Mouse (Mus musculus) C2C12 (cell line): ENCODE data around the gene Uox. TPM values are rescaled to one million over a fixed set of nuclear protein-coding genes. Genes with fewer than 3 reads are reported as not detected.

Experiments used
- H3K27me3 ChIP-seq: one replicate; pipeline ENCODE4 v1.6.1; 2011; ENCODE audit not compliant: control insufficient read depth, insufficient read depth, insufficient read length
- H3K36me3 ChIP-seq: one replicate; pipeline ENCODE4 v1.6.1; 2011; ENCODE audit not compliant: control insufficient read depth, insufficient read depth
- H3K4me3 ChIP-seq: one replicate; pipeline ENCODE4 v1.5.1; 2011; ENCODE audit warnings: mild to moderate bottlenecking, control low read depth; ENCODE audit not compliant: poor library complexity, insufficient read depth, severe bottlenecking
- H3K79me2 ChIP-seq: one replicate; pipeline ENCODE4 v1.6.1; 2011; ENCODE audit not compliant: control insufficient read depth, insufficient read depth
- H3K79me3 ChIP-seq: one replicate; pipeline ENCODE4 v1.6.1; 2011; ENCODE audit warnings: low read depth, control low read depth
- H3ac ChIP-seq: one replicate; pipeline ENCODE3; 2011; ENCODE audit warnings: low read depth; ENCODE audit not compliant: control insufficient read depth, insufficient read length
- CEBPB ChIP-seq: IDR thresholded peaks from one replicate; pipeline ENCODE4 v1.6.1; 2011; ENCODE audit warnings: low read depth, mild to moderate bottlenecking, control low read depth, moderate library complexity
- CTCF ChIP-seq: IDR thresholded peaks from one replicate; pipeline ENCODE4 v1.5.1; 2011; ENCODE audit not compliant: control insufficient read depth, insufficient read depth, insufficient read length
- FOSL1 ChIP-seq: IDR thresholded peaks from one replicate; pipeline ENCODE4 v1.8.0; 2011; ENCODE audit warnings: mild to moderate bottlenecking, low read length; ENCODE audit not compliant: poor library complexity, insufficient read depth, severe bottlenecking
- MAX ChIP-seq: IDR thresholded peaks from one replicate; pipeline ENCODE4 v1.6.1; 2011; ENCODE audit warnings: mild to moderate bottlenecking, control low read depth
- MYOD1 ChIP-seq: IDR thresholded peaks from one replicate; pipeline ENCODE4 v1.6.1; 2011; ENCODE audit warnings: low read depth; ENCODE audit not compliant: control insufficient read depth, insufficient read length
- MYOG ChIP-seq: IDR thresholded peaks from one replicate; pipeline ENCODE4 v1.6.1; 2011; ENCODE audit not compliant: control insufficient read depth, insufficient read length; ENCODE audit errors: extremely low read depth
- USF1 ChIP-seq: IDR thresholded peaks from one replicate; pipeline ENCODE4 v1.6.1; 2011; ENCODE audit warnings: low read depth, mild to moderate bottlenecking, control low read depth, moderate library complexity
- polyA plus RNA-seq: library from polyadenylated mRNA; unstranded; fragments of >200 nt; fragmentation: generic; extraction: Trizol; gene quantifications from one replicate; pipeline ENCODE4 v1.2.1, GENCODE M21; 2012; ENCODE audit warnings: missing spikeins

Gene Uox
- polyA plus RNA-seq, 1 experiment, result not detected

DNA sequence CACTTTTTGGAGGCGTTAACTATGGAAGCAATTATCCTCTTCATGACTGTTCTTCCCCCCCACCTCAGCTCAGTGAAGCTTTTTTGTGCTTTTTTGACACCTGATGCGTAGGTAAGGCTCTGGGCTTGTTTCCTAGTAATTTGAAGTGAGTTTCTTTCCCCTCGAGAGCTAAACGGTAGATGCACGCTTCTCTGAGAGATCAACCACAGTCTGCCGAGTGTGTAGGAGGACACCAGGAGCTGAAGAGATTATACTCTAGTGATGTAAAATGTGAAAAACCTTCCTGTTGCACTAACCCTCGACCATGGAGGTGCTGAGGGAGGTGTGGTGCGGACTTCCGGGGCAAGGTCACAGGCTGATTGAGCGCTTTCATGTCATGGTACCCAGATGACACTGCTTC is 49.9 kb downstream of the Uox start:
- H3K36me3 ChIP-seq, result no peaks in the 10 kb centered on the region
- H3K4me3 ChIP-seq, result no peak overlapping the region
- TF ChIP-seq MAX (no peak), CTCF (no peak), FOSL1 (no peak), USF1 (no peak), MYOG (no peak), CEBPB (no peak), MYOD1 (no peak)
- H3ac ChIP-seq, result no peak overlapping the region
- no peaks in the 10 kb centered on the region for H3K27me3 ChIP-seq
- H3K79me3 ChIP-seq, result no peaks in the 10 kb centered on the region
- H3K79me2 ChIP-seq, result no peaks in the 10 kb centered on the region

DNA sequence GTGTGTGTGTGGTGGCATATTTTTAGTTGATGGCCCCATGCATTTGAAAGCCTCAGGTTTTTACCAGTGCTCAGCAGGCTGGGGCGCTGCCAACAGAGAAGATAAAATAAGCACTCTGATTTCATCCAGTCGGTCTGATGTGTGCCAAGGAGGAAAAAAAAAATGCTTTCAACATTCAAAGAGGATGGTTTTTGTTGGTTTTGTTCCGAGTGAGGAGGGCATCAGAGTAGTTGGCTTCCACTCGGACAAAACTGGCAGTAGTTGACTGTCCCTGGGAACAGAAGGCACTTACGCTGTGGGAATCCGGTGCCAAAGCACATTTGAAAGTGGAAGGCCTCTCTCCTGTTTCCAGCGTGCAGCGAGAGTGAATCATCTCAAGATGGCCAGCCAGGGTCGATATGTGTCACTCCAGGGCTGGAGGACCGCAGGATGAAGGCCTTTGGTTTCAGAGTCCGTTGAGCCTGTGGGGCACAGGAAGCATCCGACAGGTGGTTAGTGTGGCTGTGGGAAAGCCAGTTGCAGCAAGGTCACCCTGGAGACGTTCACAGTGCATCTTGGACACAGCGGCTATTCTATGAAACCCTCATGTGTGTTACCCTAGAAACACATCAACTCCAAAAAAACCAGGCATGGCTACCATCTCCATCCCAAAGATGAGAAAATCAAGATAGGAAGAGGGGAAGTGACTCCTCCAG is 50.5 kb downstream of the Uox start:
- Histone ChIP-seq H3K27me3 (no peaks in the 10 kb centered on the region), H3K36me3 (no peaks in the 10 kb centered on the region), H3K4me3 (no peak overlapping the region), H3ac (no peak overlapping the region), H3K79me3 (no peaks in the 10 kb centered on the region), H3K79me2 (no peaks in the 10 kb centered on the region)
- TF ChIP-seq MYOD1, result no peak
- no peak for TF ChIP-seq FOSL1
- no peak for TF ChIP-seq USF1
- TF ChIP-seq MAX, result no peak
- no peak for TF ChIP-seq CEBPB
- no peak for TF ChIP-seq CTCF
- no peak for TF ChIP-seq MYOG

DNA sequence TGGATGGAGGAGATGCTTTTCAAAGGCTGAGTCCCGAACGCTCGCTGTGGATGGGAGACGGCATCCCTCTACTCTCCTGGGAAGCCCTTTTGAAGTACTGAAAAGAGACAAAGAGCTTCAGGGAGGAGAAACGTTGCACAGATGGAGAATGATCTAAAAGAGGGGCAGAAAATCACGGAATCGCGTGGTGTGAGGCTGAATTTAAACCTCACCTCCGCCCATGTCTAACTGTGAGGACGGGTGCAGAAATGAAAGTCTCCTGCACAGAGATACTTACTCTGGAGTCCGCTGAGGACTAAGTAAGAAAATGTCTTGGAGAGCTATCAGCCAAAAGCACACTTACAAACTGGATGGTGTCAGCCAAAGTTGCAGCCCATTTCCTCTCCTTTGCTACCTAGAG is 51.7 kb downstream of the Uox start:
- Histone ChIP-seq H3K4me3 (no peak overlapping the region), H3K79me3 (no peaks in the 10 kb centered on the region), H3K79me2 (no peaks in the 10 kb centered on the region), H3K27me3 (no peaks in the 10 kb centered on the region), H3K36me3 (no peaks in the 10 kb centered on the region), H3ac (no peak overlapping the region)
- TF ChIP-seq MYOD1 (no peak), CEBPB (no peak), MAX (no peak), CTCF (no peak), MYOG (no peak), FOSL1 (no peak), USF1 (no peak)

DNA sequence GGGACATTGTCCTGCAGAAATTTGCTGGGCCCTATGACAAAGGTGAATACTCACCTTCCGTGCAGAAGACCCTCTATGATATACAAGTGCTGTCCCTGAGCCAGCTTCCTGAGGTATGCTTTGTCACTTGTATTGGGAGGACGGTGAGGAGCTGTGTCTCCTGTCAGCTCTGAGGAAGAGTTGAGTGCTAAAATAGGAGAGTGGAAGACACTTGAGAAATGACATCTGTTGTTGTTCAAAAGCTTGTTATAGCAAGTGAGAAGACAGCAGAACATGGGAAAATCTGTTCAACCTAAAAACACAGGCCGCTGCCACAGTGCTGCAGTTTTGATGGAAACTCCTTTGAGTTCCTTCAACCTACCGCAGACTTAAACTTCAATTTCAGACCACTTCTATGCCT is 55.5 kb downstream of the Uox start:
- no peak overlapping the region for H3ac ChIP-seq
- no peaks in the 10 kb centered on the region for H3K79me2 ChIP-seq
- no peaks in the 10 kb centered on the region for H3K79me3 ChIP-seq
- no peaks in the 10 kb centered on the region for H3K36me3 ChIP-seq
- H3K4me3 ChIP-seq, result no peak overlapping the region
- no peaks in the 10 kb centered on the region for H3K27me3 ChIP-seq
- TF ChIP-seq CEBPB, result no peak
- no peak for TF ChIP-seq FOSL1
- no peak for TF ChIP-seq USF1
- TF ChIP-seq MYOG, result no peak
- no peak for TF ChIP-seq MAX
- TF ChIP-seq MYOD1, result no peak
- no peak for TF ChIP-seq CTCF

DNA sequence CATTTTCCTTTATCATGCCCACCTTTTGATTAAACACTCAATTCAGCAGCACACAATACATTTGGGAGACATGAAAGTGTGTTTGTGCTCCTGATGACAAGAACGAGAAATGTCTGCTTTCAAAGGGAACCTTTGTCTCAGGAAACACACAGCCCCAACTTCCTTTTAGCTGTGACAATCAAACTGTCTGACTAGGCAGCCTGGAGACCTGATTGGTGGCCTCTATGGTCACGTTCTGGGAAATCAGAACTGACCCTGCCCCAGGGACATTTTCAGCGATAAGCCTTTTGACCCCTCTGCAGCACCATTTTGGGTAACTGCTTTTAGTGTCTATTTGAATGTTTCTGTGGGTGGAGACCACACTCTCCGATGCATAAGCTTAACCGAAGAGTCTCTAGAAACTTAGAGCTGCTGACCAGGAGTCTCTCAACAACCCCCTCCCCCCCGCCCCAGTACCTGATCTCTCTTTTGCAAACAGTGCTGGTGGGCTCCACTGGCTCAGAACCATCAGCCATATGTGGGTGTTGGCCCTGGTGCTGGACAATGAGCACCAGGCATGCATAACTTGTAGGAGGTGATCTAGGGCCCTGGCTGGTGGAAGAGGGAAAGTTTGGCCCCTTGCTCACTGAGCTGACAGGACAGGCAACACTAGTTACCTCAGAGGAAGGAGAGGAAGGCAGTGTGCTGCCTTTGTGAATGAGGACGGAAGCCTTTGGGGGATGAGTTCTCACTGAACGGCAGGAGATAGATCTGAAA is 58.2 kb downstream of the Uox start:
- Histone ChIP-seq H3ac (no peak overlapping the region), H3K27me3 (no peaks in the 10 kb centered on the region), H3K36me3 (no peaks in the 10 kb centered on the region), H3K79me2 (no peaks in the 10 kb centered on the region), H3K79me3 (no peaks in the 10 kb centered on the region), H3K4me3 (no peak overlapping the region)
- TF ChIP-seq MAX, result no peak
- no peak for TF ChIP-seq MYOG
- TF ChIP-seq MYOD1, result no peak
- TF ChIP-seq USF1, result no peak
- TF ChIP-seq FOSL1, result no peak
- TF ChIP-seq CTCF, result no peak
- TF ChIP-seq CEBPB, result no peak
